Mouse (Mus musculus) hindbrain, postnatal 0 days (tissue): ENCODE measurements around the gene Chchd4. TPM values are rescaled to one million over a fixed set of nuclear protein-coding genes. Genes with fewer than 3 reads are reported as not detected.
A peak's percentile ranks its signal among the peaks of the same experiment; 100 is the strongest.

Experiments used
- ATAC-seq: fragments of 200-750 bp; cut with Nextera tagmentation; 2 replicates; pipeline ENCODE4 v1.8.0; 2017; ENCODE audit warnings: mild to moderate bottlenecking, moderate TSS enrichment, moderate library complexity
- DNase-seq: peaks from one replicate; pipeline ENCODE4 v3.0.0-alpha.2; 2015; ENCODE audit warnings: low spot score
- H3K27ac ChIP-seq: fragments of 300-500 bp; sonication (generic); 2 replicates; pipeline ENCODE4 v1.5.1; 2014; ENCODE audit warnings: mild to moderate bottlenecking
- H3K27me3 ChIP-seq: fragments of 300-500 bp; sonication (generic); 2 replicates; pipeline ENCODE4 v1.6.1; 2014; ENCODE audit warnings: low read length, mixed read lengths; ENCODE audit not compliant: insufficient read depth
- H3K36me3 ChIP-seq: fragments of 300-500 bp; sonication (generic); 2 replicates; pipeline ENCODE4 v1.6.1; 2014; ENCODE audit warnings: low read length, mixed read lengths; ENCODE audit not compliant: insufficient read depth
- H3K4me1 ChIP-seq: fragments of 300-500 bp; sonication (generic); 2 replicates; pipeline ENCODE4 v1.6.1; 2014; ENCODE audit warnings: antibody characterized with exemption, low read length, mixed read lengths; ENCODE audit not compliant: insufficient read depth
- H3K4me2 ChIP-seq: fragments of 300-500 bp; sonication (generic); 2 replicates; pipeline ENCODE4 v1.6.1; 2014; ENCODE audit warnings: low read depth, mild to moderate bottlenecking, low read length, moderate library complexity, mixed read lengths
- H3K4me3 ChIP-seq: fragments of 300-500 bp; sonication (generic); 2 replicates; pipeline ENCODE4 v1.5.1; 2014; ENCODE audit warnings: low read length
- H3K9ac ChIP-seq: fragments of 300-500 bp; sonication (generic); replicated peaks from 2 replicates; pipeline ENCODE4 v1.6.1; 2014; ENCODE audit warnings: mild to moderate bottlenecking, low read length, moderate library complexity, mixed read lengths
- H3K9me3 ChIP-seq: fragments of 300-500 bp; sonication (generic); 2 replicates; pipeline ENCODE4 v1.6.1; 2016; ENCODE audit warnings: low read length, mixed read lengths
- CTCF ChIP-seq: IDR thresholded peaks from 2 replicates; pipeline ENCODE4 v1.5.1; 2016; ENCODE audit warnings: antibody characterized with exemption, control low read depth, low read depth
- WGBS: fragments of 180-500 bp; shearing (Covaris S2); extraction: QIAGEN DNeasy Blood & Tissue Kit; methylation state at CpG from one replicate; pipeline ENCODE4 v1.1.7; 2014; 5-methylcytosine and 5-hydroxymethylcytosine counted together
- polyA plus RNA-seq: library from polyadenylated mRNA; unstranded; fragments of >200 nt; fragmentation: Nextera tagmentation; extraction: Ambion mirVana; gene quantifications from 2 replicates; pipeline ENCODE4 v1.2.1, GENCODE M21; 2015
- total RNA-seq: library from RNA; depleted of rRNA; stranded (reverse); fragments of >200 nt; gene quantifications from 2 replicates; pipeline ENCODE4 v1.2.3, GENCODE M21; 2014

Chchd4 gene
- total and polyA plus RNA-seq, 2 experiments from 2014 or later: 15.0 to 32.1 TPM

GRCm38 (mm10) chr6:91514135-91514534, 40.8 kb upstream of the Chchd4 start:
- H3K9ac ChIP-seq: no peak overlapping the region
- H3K27me3 ChIP-seq: no peaks in the 10 kb centered on the region
- no peak for TF ChIP-seq CTCF
- 0 out of 2 replicates have a peak, but pooled peaks cover 6% of the 10 kb centered on the region for H3K4me1 ChIP-seq
- ATAC-seq (no peak), DNase-seq (no peak)
- no peak overlapping the region for H3K4me2 ChIP-seq
- no peaks in the 10 kb centered on the region for H3K9me3 ChIP-seq
- peaks cover 10% of the 10 kb centered on the region; the same call in 1 of the 2 replicates for H3K36me3 ChIP-seq
- no peak overlapping the region for H3K4me3 ChIP-seq
- H3K27ac ChIP-seq: no peak overlapping the region

- H3K4me3 ChIP-seq: no peak overlapping the region
- DNase-seq: no peak
- WGBS: 84% methylated on average over 10 of the region's 10 CpGs
- no peak overlapping the region for H3K27ac ChIP-seq
- no peaks in the 10 kb centered on the region for H3K27me3 ChIP-seq
- no peak for ATAC-seq
- H3K9ac ChIP-seq: no peak overlapping the region
- peaks cover 35% of the 10 kb centered on the region; the same call in 1 of the 2 replicates for H3K36me3 ChIP-seq
- H3K4me1 ChIP-seq: 0 out of 2 replicates have a peak, but pooled peaks cover 5% of the 10 kb centered on the region
- TF ChIP-seq CTCF: no peak
- no peak overlapping the region for H3K4me2 ChIP-seq
- H3K9me3 ChIP-seq: no peaks in the 10 kb centered on the region
Observed at GRCm38 (mm10) chr6:91510211-91510610, 36.9 kb upstream of the Chchd4 start.

GRCm38 (mm10) chr6:91509326-91509725, 36.0 kb upstream of the Chchd4 start:
- ATAC-seq (no peak), DNase-seq (peak; percentile 62)
- Histone ChIP-seq H3K36me3 (peaks cover 44% of the 10 kb centered on the region), H3K27ac (no peak overlapping the region), H3K9me3 (no peaks in the 10 kb centered on the region), H3K27me3 (no peaks in the 10 kb centered on the region), H3K4me1 (no peaks in the 10 kb centered on the region), H3K9ac (no peak overlapping the region), H3K4me3 (no peak overlapping the region), H3K4me2 (no peak overlapping the region)
- TF ChIP-seq CTCF: peak; percentile 87
- 44% methylated on average over 7 of the region's 7 CpGs for WGBS

GRCm38 (mm10) chr6:91508041-91508440, 34.7 kb upstream of the Chchd4 start:
- ATAC-seq: no peak
- no peak for TF ChIP-seq CTCF
- 92% methylated on average over 3 of the region's 3 CpGs for WGBS

GRCm38 (mm10) chr6:91506036-91506435, 32.7 kb upstream of the Chchd4 start:
- ATAC-seq: no peak
- Histone ChIP-seq H3K4me1 (no peaks in the 10 kb centered on the region), H3K4me2 (no peak overlapping the region), H3K36me3 (peaks cover 67% of the 10 kb centered on the region), H3K9me3 (no peaks in the 10 kb centered on the region), H3K27me3 (no peaks in the 10 kb centered on the region), H3K27ac (no peak overlapping the region), H3K4me3 (no peak overlapping the region), H3K9ac (no peak overlapping the region)
- no peak for DNase-seq
- WGBS: 94% methylated on average over 5 of the region's 5 CpGs
- no peak for TF ChIP-seq CTCF

More at GRCm38 (mm10) chr6:91508041-91508440, 34.7 kb upstream of the Chchd4 start:
- Histone ChIP-seq H3K27me3 (no peaks in the 10 kb centered on the region), H3K27ac (no peak overlapping the region), H3K36me3 (peaks cover 55% of the 10 kb centered on the region), H3K4me2 (no peak overlapping the region), H3K9me3 (no peaks in the 10 kb centered on the region), H3K9ac (no peak overlapping the region), H3K4me3 (no peak overlapping the region), H3K4me1 (no peaks in the 10 kb centered on the region)
- DNase-seq: no peak

GRCm38 (mm10) chr6:91503302-91503701, 30.0 kb upstream of the Chchd4 start:
- Histone ChIP-seq H3K27ac (no peak overlapping the region), H3K27me3 (no peaks in the 10 kb centered on the region), H3K4me2 (no peak overlapping the region), H3K9me3 (no peaks in the 10 kb centered on the region), H3K9ac (no peak overlapping the region), H3K4me3 (no peak overlapping the region), H3K36me3 (peaks cover 81% of the 10 kb centered on the region), H3K4me1 (no peaks in the 10 kb centered on the region)
- ATAC-seq (no peak), DNase-seq (no peak)
- TF ChIP-seq CTCF: no peak
- WGBS: 94% methylated on average over 1 of the region's 1 CpGs

GRCm38 (mm10) chr6:91494526-91494925, 21.2 kb upstream of the Chchd4 start:
- no peak for ATAC-seq
- Histone ChIP-seq H3K9ac (no peak overlapping the region), H3K4me2 (no peak overlapping the region), H3K9me3 (no peaks in the 10 kb centered on the region), H3K27ac (no peak overlapping the region), H3K4me1 (no peaks in the 10 kb centered on the region), H3K4me3 (no peak overlapping the region), H3K27me3 (no peaks in the 10 kb centered on the region), H3K36me3 (peaks cover 37% of the 10 kb centered on the region)
- 87% methylated on average over 8 of the region's 8 CpGs for WGBS
- no peak for DNase-seq
- TF ChIP-seq CTCF: no peak
